Mouse (Mus musculus): ENCODE results near the gene Glo1. TPM values are rescaled to one million over a fixed set of nuclear protein-coding genes. Genes with fewer than 3 reads are reported as not detected.

The Glo1 gene
- polyA plus RNA-seq, 1 experiment: not detected

GRCm38 (mm10) chr17:30619153-30619552, 7.5 kb downstream of the Glo1 start:
- Histone ChIP-seq H3K4me1 (ENCODE audit: control insufficient read depth, insufficient read depth, low read length) (no peaks in the 10 kb centered on the region), H3K27ac (ENCODE audit: insufficient read depth, low read depth, low read length) (no peak overlapping the region), H3K4me3 (ENCODE audit: insufficient read depth, low read depth, low read length) (no peak overlapping the region)
- TF ChIP-seq POLR2A (IDR thresholded peaks at IDR 0.05; ENCODE audit: insufficient read depth, low read depth, low read length) (no peak), CTCF (IDR thresholded peaks at IDR 0.05; ENCODE audit: insufficient read depth, low read depth, low read length) (no peak)
- WGBS: 25% methylated on average over 2 of the region's 2 CpGs

DNA sequence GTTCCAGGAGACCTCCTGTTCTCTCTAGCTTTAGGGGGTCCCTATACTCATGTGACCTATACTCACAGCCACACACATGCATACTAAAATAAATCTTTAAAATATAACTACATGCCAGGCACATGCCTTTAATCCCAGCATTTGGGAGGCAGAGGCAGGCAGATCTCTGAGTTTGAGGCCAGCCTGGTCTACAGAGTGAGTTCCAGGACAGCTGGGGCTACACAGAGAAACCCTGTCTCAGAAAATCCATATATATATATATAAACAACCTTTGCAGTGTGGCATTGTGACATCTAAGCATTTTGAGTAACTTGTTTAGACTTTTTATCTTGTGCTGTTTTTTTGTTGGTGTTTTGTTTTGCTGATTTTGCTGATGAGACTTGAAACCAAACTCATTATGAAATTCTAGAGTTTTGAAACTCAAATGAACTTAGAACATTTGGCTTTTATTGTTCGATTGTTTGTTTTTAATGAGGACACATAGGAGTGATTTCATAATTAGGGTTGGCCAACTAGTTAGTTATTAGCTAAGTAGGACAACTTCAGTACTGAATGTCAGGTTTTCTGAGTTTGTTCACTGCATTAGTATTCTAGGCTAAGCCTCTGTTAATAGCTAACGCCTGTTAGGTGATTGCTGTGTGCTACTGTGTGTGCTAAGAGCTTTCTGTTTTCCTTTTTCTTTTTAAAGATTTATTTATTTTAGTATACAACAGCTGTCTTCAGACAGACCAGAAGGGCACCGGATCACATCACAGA, 8.4 kb downstream of the Glo1 start:
- WGBS: 69% methylated on average over 3 of the region's 3 CpGs
- no peak overlapping the region for H3K27ac ChIP-seq (ENCODE audit: insufficient read depth, low read depth, low read length)
- no peak overlapping the region for H3K4me3 ChIP-seq (ENCODE audit: insufficient read depth, low read depth, low read length)
- H3K4me1 ChIP-seq (ENCODE audit: control insufficient read depth, insufficient read depth, low read length): no peaks in the 10 kb centered on the region
- TF ChIP-seq POLR2A (IDR thresholded peaks at IDR 0.05; ENCODE audit: insufficient read depth, low read depth, low read length): no peak
- TF ChIP-seq CTCF (IDR thresholded peaks at IDR 0.05; ENCODE audit: insufficient read depth, low read depth, low read length): no peak

- H3K4me3 ChIP-seq (ENCODE audit: insufficient read depth, low read depth, low read length): no peak overlapping the region
- H3K27ac ChIP-seq (ENCODE audit: insufficient read depth, low read depth, low read length): no peak overlapping the region
- WGBS: 89% methylated on average over 5 of the region's 5 CpGs
- no peaks in the 10 kb centered on the region for H3K4me1 ChIP-seq (ENCODE audit: control insufficient read depth, insufficient read depth, low read length)
- TF ChIP-seq POLR2A (IDR thresholded peaks at IDR 0.05; ENCODE audit: insufficient read depth, low read depth, low read length) (no peak), CTCF (IDR thresholded peaks at IDR 0.05; ENCODE audit: insufficient read depth, low read depth, low read length) (no peak)
Observed at GRCm38 (mm10) chr17:30616203-30616602, 10.5 kb downstream of the Glo1 start.

DNA sequence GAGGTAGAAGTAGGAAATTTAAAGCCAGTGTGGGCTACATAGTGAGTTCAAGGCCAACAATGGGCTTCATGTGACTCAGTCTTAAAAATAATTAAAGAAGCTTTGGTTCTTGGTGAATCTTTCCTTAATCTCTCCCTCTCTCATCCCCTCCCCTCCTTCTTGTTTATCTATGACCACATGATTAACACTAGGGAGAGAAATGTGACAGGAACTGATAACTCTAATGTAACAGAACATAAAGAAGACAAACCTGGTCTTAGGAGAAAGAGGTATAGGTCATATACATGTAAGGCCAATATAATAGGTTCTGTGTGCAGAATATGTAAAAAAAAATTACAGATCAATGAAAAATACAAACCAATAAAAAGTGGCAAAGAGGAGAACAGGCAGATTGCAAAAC, 13.3 kb downstream of the Glo1 start:
- peaks cover 2% of the 10 kb centered on the region; the same call in 1 of the 2 replicates for H3K4me1 ChIP-seq (ENCODE audit: control insufficient read depth, insufficient read depth, low read length)
- TF ChIP-seq CTCF (IDR thresholded peaks at IDR 0.05; ENCODE audit: insufficient read depth, low read depth, low read length): no peak
- no peak for TF ChIP-seq POLR2A (IDR thresholded peaks at IDR 0.05; ENCODE audit: insufficient read depth, low read depth, low read length)
- no peak overlapping the region for H3K27ac ChIP-seq (ENCODE audit: insufficient read depth, low read depth, low read length)
- H3K4me3 ChIP-seq (ENCODE audit: insufficient read depth, low read depth, low read length): no peak overlapping the region

- Histone ChIP-seq H3K4me3 (ENCODE audit: insufficient read depth, low read depth, low read length) (peak overlapping the region; percentile 95), H3K4me1 (ENCODE audit: control insufficient read depth, insufficient read depth, low read length) (peaks cover 6% of the 10 kb centered on the region; the same call in 1 of the 2 replicates), H3K27ac (ENCODE audit: insufficient read depth, low read depth, low read length) (peak overlapping the region; percentile 91)
- TF ChIP-seq CTCF (IDR thresholded peaks at IDR 0.05; ENCODE audit: insufficient read depth, low read depth, low read length) (no peak), POLR2A (IDR thresholded peaks at IDR 0.05; ENCODE audit: insufficient read depth, low read depth, low read length) (peak; percentile 71)
- WGBS: 0% methylated on average over 34 of the region's 34 CpGs
Observed at GRCm38 (mm10) chr17:30612075-30612859, 14.4 kb downstream of the Glo1 start.

DNA sequence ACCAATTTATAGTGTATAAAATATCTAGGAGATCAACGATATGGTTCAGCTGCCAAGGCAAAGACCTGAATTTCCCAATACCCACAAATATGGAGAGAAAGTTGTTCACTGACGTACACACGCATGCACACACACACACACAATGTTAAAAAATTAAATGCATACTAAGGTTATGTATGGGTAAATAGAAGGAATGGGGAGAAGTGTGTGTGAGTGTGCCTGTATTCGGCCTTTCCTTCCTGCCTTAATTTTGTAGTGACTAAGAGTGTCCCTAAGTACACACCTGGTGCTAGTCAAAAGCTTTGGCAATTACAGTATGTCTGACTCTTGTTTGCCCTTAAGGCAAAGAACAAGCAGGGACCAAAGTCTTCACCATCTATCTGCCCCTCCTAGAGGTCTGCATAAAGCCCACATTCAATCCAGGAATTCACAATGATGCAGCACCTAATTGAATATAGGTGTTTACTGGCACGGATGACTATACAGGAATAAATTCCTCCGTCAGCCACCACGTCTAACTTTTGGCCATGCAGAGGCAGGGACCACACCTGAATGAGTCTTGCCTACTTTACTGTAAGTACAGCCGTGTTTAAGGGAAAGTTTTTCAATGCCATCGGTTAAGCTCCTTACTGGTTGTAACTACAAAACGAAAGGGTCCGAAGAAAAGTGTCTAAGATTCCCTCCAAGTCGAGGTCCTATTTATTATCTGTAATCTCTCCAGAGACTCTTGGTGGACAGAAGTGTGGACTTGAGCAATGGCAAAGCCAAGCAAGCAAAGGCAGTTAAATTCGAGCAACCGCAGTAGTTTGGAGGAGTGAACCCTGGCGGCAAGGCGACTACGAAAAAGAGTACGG, 15.2 kb downstream of the Glo1 start:
- no peak overlapping the region for H3K27ac ChIP-seq (ENCODE audit: insufficient read depth, low read depth, low read length)
- H3K4me1 ChIP-seq (ENCODE audit: control insufficient read depth, insufficient read depth, low read length): peaks cover 6% of the 10 kb centered on the region; the same call in 1 of the 2 replicates
- TF ChIP-seq POLR2A (IDR thresholded peaks at IDR 0.05; ENCODE audit: insufficient read depth, low read depth, low read length) (no peak), CTCF (IDR thresholded peaks at IDR 0.05; ENCODE audit: insufficient read depth, low read depth, low read length) (no peak)
- WGBS: 23% methylated on average over 18 of the region's 18 CpGs
- H3K4me3 ChIP-seq (ENCODE audit: insufficient read depth, low read depth, low read length): peak overlapping the region; percentile 95

DNA sequence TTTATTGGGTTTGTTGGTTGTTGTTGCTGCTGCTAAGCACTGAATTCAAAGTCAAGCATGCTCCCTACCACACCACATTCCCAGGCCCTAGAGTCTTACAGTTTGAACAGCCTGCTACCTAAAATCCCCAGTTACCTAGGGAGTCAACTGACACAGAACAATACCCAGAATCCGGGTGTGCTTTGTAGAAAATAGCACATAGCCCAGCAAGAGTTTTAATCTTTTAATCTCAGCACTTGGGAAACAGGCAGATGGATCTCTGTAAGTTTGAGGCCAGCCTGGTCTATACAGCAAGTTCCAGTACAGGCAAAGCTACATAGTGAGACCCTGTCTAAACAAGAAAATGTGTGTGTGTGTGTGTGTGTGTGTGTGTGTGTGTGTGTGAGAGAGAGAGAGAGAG, 15.9 kb downstream of the Glo1 start:
- Histone ChIP-seq H3K27ac (ENCODE audit: insufficient read depth, low read depth, low read length) (no peak overlapping the region), H3K4me1 (ENCODE audit: control insufficient read depth, insufficient read depth, low read length) (peaks cover 6% of the 10 kb centered on the region; the same call in 1 of the 2 replicates), H3K4me3 (ENCODE audit: insufficient read depth, low read depth, low read length) (no peak overlapping the region)
- TF ChIP-seq POLR2A (IDR thresholded peaks at IDR 0.05; ENCODE audit: insufficient read depth, low read depth, low read length) (no peak), CTCF (IDR thresholded peaks at IDR 0.05; ENCODE audit: insufficient read depth, low read depth, low read length) (no peak)
- 63% methylated on average over 1 of the region's 1 CpGs for WGBS

DNA sequence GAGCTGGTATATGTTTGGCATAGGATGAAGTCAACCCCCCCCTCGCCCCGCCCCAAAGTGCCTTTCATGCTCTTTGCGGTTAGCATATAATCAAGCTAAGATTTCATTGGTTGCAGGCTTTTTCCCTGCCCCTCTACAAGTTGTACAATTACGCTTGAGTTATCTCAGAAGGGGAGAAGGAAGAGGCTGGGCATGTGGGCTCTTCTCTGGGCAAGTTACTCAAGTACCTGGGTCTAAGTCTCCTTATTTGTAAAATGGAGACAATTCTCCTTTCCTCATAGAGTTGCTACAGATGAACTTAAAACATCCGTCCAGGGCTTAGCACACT, 16.7 kb downstream of the Glo1 start:
- peaks cover 6% of the 10 kb centered on the region; the same call in 1 of the 2 replicates for H3K4me1 ChIP-seq (ENCODE audit: control insufficient read depth, insufficient read depth, low read length)
- H3K27ac ChIP-seq (ENCODE audit: insufficient read depth, low read depth, low read length): no peak overlapping the region
- WGBS: 91% methylated on average over 5 of the region's 5 CpGs
- TF ChIP-seq CTCF (IDR thresholded peaks at IDR 0.05; ENCODE audit: insufficient read depth, low read depth, low read length) (no peak), POLR2A (IDR thresholded peaks at IDR 0.05; ENCODE audit: insufficient read depth, low read depth, low read length) (no peak)
- no peak overlapping the region for H3K4me3 ChIP-seq (ENCODE audit: insufficient read depth, low read depth, low read length)
